Mouse (Mus musculus) liver, adult 2 months (tissue): ENCODE results near the gene Cct2. TPM values are rescaled to one million over a fixed set of nuclear protein-coding genes. Genes with fewer than 3 reads are reported as not detected.

Experiments
- DNase-seq: peaks from one replicate; pipeline ENCODE4 v3.0.0-alpha.2; 2011; ENCODE audit warnings: low read depth, low spot score; ENCODE audit errors: extremely low read depth
- H3K27ac ChIP-seq: fragments of 200-500 bp; replicated peaks from 2 replicates; pipeline ENCODE4 v1.5.1; 2012; ENCODE audit warnings: low read depth, mild to moderate bottlenecking, control low read depth, inconsistent platforms, low read length; ENCODE audit not compliant: insufficient read depth
- H3K27me3 ChIP-seq: fragments of 200-500 bp; 2 replicates; pipeline ENCODE4 v1.6.1; 2012; ENCODE audit warnings: mild to moderate bottlenecking, moderate library complexity, low read length, inconsistent platforms; ENCODE audit not compliant: control insufficient read depth, insufficient read depth
- H3K36me3 ChIP-seq: fragments of 200-500 bp; 2 replicates; pipeline ENCODE4 v1.6.1; 2012; ENCODE audit warnings: low read length, inconsistent platforms; ENCODE audit not compliant: control insufficient read depth, insufficient read depth
- H3K4me1 ChIP-seq: fragments of 200-500 bp; 2 replicates; pipeline ENCODE4 v1.6.1; 2011; ENCODE audit warnings: low read length; ENCODE audit not compliant: control insufficient read depth, insufficient read depth
- H3K4me3 ChIP-seq: fragments of 200-500 bp; 2 replicates; pipeline ENCODE4 v1.5.1; 2011; ENCODE audit warnings: low read depth, mild to moderate bottlenecking, control low read depth, low read length, moderate library complexity; ENCODE audit not compliant: insufficient read depth
- H3K79me2 ChIP-seq: fragments of 200-500 bp; 2 replicates; pipeline ENCODE4 v1.6.1; 2012; ENCODE audit warnings: inconsistent platforms, mild to moderate bottlenecking, low read length, moderate library complexity; ENCODE audit not compliant: control insufficient read depth, insufficient read depth
- H3K9ac ChIP-seq: fragments of 200-500 bp; 2 replicates; pipeline ENCODE4 v1.6.1; 2012; ENCODE audit warnings: low read depth, mild to moderate bottlenecking, control low read depth, inconsistent platforms, low read length
- CTCF ChIP-seq: fragments of 200-500 bp; IDR thresholded peaks from 2 replicates; pipeline ENCODE4 v1.5.1; 2011; ENCODE audit warnings: low read depth, low read length, control low read depth
- POLR2A ChIP-seq: fragments of 200-500 bp; IDR thresholded peaks from 2 replicates; pipeline ENCODE4 v1.6.1; 2011; ENCODE audit warnings: low read length, control low read depth; ENCODE audit not compliant: insufficient read depth; ENCODE audit errors: extremely low read depth
- WGBS: fragments of 180-500 bp; shearing (Covaris S2); methylation state at CpG from one replicate; pipeline ENCODE4 v1.1.7; 2018; 5-methylcytosine and 5-hydroxymethylcytosine counted together
- polyA plus RNA-seq: library from polyadenylated mRNA; depleted of rRNA; stranded (reverse); fragments of >200 nt; gene quantifications from 2 replicates; pipeline ENCODE4 v1.2.3, GENCODE M21; 2012
- total RNA-seq: library from RNA; depleted of rRNA; stranded (reverse); fragments of >200 nt; gene quantifications from 2 replicates; pipeline ENCODE4 v1.2.3, GENCODE M21; 2014

The Cct2 gene
- total and polyA plus RNA-seq, 2 experiments: 36.6 to 114 TPM

- H3K27me3 ChIP-seq: no peaks in the 10 kb centered on the region
- H3K27ac ChIP-seq: no peak overlapping the region
- TF ChIP-seq POLR2A (no peak), CTCF (no peak)
- peaks cover 28% of the 10 kb centered on the region; the same call in 1 of the 2 replicates for H3K79me2 ChIP-seq
- H3K9ac ChIP-seq: no peak overlapping the region
- no peak for DNase-seq
- WGBS: 77% methylated on average over 4 of the region's 4 CpGs
- no peaks in the 10 kb centered on the region for H3K36me3 ChIP-seq
- H3K4me3 ChIP-seq: no peak overlapping the region
- H3K4me1 ChIP-seq: peaks cover 8% of the 10 kb centered on the region
Measured at GRCm38 (mm10) chr10:117105015-117105414, 41.4 kb upstream of the Cct2 start.

DNA sequence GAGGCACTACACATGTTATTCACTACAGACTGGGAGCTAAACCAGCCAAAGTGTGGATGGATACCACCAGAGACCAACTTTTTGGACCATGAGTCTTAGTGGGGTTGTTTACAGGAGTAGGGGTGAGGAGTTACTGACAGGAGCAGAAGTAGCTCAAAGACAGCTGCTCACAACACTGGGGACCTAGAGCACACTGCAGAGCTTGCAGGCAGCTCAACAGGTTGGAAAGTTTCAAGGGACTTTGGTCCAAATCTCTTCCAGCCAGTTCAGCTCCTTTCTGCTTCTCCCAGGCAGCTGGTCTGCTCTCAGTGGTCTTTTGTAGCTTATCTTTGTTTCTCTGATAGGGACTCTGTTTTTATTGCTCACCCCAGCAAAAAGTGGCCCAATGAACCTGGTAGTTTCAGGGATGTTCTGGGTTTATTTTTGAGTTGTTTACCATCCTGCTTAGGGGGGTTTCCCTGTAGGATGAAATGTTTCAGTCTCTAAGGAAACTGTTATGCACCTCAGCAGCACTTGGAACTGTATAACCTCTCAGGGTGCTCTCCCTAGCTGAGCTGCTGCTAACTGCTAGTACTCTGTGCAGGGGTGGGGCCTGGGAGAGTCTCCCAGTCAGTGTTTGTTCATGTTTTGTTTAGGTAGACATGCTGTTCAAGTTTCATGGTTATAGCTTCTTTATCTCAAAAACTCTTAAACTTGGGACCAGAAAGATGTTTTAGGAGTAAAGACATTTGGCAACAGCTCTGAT is 40.4 kb upstream of the Cct2 start:
- Histone ChIP-seq H3K9ac (no peak overlapping the region), H3K27me3 (no peaks in the 10 kb centered on the region)

DNA sequence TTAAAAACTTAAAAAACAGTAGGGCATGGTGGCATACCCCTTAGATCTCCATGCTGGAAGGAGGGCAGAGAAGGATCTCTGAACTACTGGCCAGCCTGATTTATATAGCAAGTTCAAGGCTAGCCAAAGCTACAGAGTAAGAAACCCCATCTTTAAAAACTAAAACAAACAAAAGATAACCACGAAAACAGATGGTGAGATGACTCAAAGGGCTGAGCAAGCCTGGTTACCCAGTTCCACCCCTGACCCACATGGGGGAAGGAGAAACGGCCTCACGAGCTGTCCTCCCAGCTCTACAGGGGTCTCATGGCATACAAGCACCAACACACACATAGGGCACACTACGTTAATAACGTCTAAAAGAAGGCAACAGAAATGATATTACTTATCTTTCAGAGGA is 36.6 kb upstream of the Cct2 start:
- peaks cover 6% of the 10 kb centered on the region for H3K36me3 ChIP-seq
- H3K4me1 ChIP-seq: peaks cover 8% of the 10 kb centered on the region
- no peak for TF ChIP-seq CTCF
- no peak for TF ChIP-seq POLR2A
- no peaks in the 10 kb centered on the region for H3K27me3 ChIP-seq
- 81% methylated on average over 5 of the region's 5 CpGs for WGBS
- DNase-seq: no peak
- peaks cover 18% of the 10 kb centered on the region; the same call in 1 of the 2 replicates for H3K79me2 ChIP-seq
- H3K9ac ChIP-seq: no peak overlapping the region
- H3K4me3 ChIP-seq: no peak overlapping the region
- no peak overlapping the region for H3K27ac ChIP-seq

More for the DNA sequence above, 40.4 kb upstream of the Cct2 start:
- peaks cover 2% of the 10 kb centered on the region; the same call in 1 of the 2 replicates for H3K36me3 ChIP-seq
- peaks cover 8% of the 10 kb centered on the region for H3K4me1 ChIP-seq
- TF ChIP-seq POLR2A (no peak), CTCF (no peak)
- no peak for DNase-seq
- no peak overlapping the region for H3K4me3 ChIP-seq
- no peak overlapping the region for H3K27ac ChIP-seq
- peaks cover 25% of the 10 kb centered on the region; the same call in 1 of the 2 replicates for H3K79me2 ChIP-seq

DNA sequence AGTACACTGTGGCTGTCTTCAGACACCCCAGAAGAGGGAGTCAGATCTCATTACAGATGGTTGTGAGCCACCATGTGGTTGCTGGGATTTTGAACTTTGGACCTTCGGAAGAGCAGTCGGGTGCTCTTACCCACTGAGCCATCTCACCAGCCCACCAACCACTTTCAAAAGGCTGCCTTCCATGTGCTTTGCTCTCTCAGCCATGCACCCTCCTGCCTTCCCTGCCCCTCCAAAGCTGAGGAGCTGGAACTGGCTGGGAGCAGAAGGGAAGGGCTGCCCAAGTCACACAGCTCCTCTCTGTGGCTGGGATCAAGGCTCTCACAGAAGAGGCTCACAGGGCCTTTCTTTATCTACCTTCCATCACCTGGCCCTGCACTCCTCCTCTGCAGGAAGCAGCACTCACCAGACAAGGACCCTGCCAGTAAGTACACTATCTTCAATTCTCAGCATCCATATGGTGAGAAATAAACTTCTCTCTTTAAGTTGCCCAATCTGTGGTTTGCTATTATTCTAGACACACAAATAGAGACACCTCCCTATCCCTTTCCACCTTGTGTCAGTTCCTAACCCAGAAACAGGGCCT is 33.6 kb upstream of the Cct2 start:
- no peak overlapping the region for H3K27ac ChIP-seq
- TF ChIP-seq CTCF (no peak), POLR2A (no peak)
- DNase-seq: no peak
- H3K4me1 ChIP-seq: no peaks in the 10 kb centered on the region
- peaks cover 8% of the 10 kb centered on the region; the same call in 1 of the 2 replicates for H3K79me2 ChIP-seq
- H3K27me3 ChIP-seq: no peaks in the 10 kb centered on the region
- peaks cover 6% of the 10 kb centered on the region for H3K36me3 ChIP-seq
- no peak overlapping the region for H3K4me3 ChIP-seq
- H3K9ac ChIP-seq: no peak overlapping the region
- 55% methylated on average over 2 of the region's 2 CpGs for WGBS

- Histone ChIP-seq H3K27me3 (no peaks in the 10 kb centered on the region), H3K27ac (no peak overlapping the region), H3K79me2 (peaks cover 14% of the 10 kb centered on the region; the same call in 1 of the 2 replicates), H3K9ac (no peak overlapping the region), H3K4me3 (no peak overlapping the region), H3K36me3 (peaks cover 6% of the 10 kb centered on the region), H3K4me1 (no peaks in the 10 kb centered on the region)
- TF ChIP-seq POLR2A: no peak
- no peak for TF ChIP-seq CTCF
- 89% methylated on average over 6 of the region's 6 CpGs for WGBS
- DNase-seq: no peak
Measured at GRCm38 (mm10) chr10:117096096-117096495, 32.5 kb upstream of the Cct2 start.
